Mouse (Mus musculus): ENCODE measurements around the gene Grin2b.

DNA sequence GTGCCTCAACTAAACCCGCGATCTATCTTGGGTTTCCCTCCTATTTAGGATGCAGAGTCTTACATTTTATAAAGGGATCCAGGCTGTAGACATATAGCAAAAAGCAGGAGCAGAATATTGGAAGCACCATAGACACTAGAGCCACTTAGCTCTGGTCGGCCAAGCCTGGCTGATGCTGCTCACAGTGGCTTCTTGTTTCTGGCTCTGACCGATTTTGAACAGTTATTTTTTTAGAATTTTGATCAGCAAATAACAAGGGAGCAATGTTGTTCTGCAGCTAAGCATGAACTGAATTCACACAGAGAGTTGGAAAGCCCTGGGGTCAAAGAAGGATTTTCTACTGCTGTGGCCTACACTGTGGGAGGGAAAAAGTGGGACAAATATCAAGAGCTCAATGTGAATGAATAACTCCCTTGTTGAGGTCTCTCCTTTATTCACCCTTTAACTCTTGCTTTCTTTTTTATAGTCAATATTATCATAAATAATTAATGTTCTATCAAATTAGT, 439.0 kb downstream of the Grin2b start:
- no peak for TF ChIP-seq MAZ (IDR thresholded peaks at IDR 0.05; ENCODE audit: low read depth, low read length)
- TF ChIP-seq CTCF (conservative IDR thresholded peaks at IDR 0.05 in 1 of 2, IDR thresholded peaks at IDR 0.05 in 1 of 2; ENCODE audit: low read depth in 2 of 2, low read length in 2 of 2), result no peak
- TF ChIP-seq MAX (IDR thresholded peaks at IDR 0.05; ENCODE audit: low read length), result no peak
- no peak for TF ChIP-seq USF1 (IDR thresholded peaks at IDR 0.05; ENCODE audit: low read depth, low read length)
- TF ChIP-seq JUN (IDR thresholded peaks at IDR 0.05; ENCODE audit: insufficient read depth, low read depth, low read length), result no peak
- no peak for TF ChIP-seq ZNF384 (IDR thresholded peaks at IDR 0.05; ENCODE audit: low read depth, low read length)
- no peak for TF ChIP-seq TCF12 (IDR thresholded peaks at IDR 0.05; ENCODE audit: low read depth, low read length)
- no peak for TF ChIP-seq EP300 (IDR thresholded peaks at IDR 0.05; ENCODE audit: low read length)
- TF ChIP-seq MAFK (IDR thresholded peaks at IDR 0.05; ENCODE audit: insufficient replicate concordance, low read length), result no peak
- TF ChIP-seq POLR2A (IDR thresholded peaks at IDR 0.05; ENCODE audit: low read depth, low read length), result no peak
- no peak for TF ChIP-seq RAD21 (IDR thresholded peaks at IDR 0.05; ENCODE audit: low read depth, low read length)
- no peak for TF ChIP-seq SIN3A (IDR thresholded peaks at IDR 0.05; ENCODE audit: low read length)
